Mouse (Mus musculus): Measurements from ENCODE around the gene Dctn5.
A peak's percentile ranks its signal among the peaks of the same experiment; 100 is the strongest.
"Not testable (repeated sequence)": the region's sequence is repeated elsewhere in the genome, so short reads cannot be mapped to it uniquely, and the experiment has no call there.

The Dctn5 gene

DNA sequence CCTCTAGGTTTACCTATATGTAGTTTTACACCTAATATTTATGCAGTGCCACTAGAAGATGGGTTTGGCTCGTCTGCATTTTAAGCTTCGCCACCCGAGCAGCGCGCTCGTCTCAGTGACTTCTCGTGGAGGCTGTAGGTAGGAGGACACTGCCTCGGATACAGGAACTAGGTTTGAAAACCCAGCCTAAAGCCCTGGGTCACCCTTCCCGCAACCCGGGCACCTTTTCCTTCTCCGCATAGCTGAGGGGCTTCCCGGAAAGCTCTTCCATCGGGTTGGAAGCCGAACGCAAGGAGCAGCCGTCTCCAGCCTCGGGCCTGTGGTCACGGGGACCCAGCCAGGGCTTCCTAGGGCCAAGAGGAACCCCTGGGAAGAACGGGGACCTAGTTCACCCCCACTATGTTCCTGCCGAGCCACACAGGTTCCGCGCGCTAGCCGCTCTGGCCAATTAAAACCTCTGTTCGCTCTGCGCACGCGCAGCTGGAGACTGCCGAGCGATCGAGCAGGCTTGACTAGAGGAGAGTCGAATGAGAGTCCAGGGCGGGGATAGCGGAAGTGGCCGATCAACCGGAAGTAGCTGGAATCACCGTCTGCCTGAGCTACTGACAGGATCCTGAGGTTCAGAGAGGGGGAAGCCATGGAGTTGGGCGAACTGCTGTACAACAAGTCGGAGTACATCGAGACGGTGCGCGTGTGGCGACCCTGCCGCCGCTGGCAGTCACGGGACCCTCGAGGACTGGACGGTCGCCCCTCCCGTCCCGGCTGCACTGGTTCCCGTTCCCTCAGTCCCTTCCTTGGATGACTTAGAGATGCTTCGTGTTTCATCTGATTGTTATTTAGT, at the start of gene Dctn5, which contains the start of gene Palb2:
Gene Dctn5, plus strand, starts transcription at position 545 of the 841 bp plus-strand sequence.
Gene Palb2, minus strand, starts transcription at position 489 of the 841 bp plus-strand sequence.
- peak; percentile 95 to 97 for DNase-seq (ENCODE audit: low spot score in 2 of 2)

- DNase-seq (ENCODE audit: low spot score in 2 of 2), result no peak
These were observed 45.5 kb upstream of the Dctn5 start for GRCm38 (mm10) chr7:122087195-122087982.

GRCm38 (mm10) chr7:122094564-122095330, 38.1 kb upstream of the Dctn5 start:
- no peak for DNase-seq (ENCODE audit: low spot score in 2 of 2)

- DNase-seq (ENCODE audit: low spot score in 2 of 2), result no peak
These were observed 34.8 kb upstream of the Dctn5 start for GRCm38 (mm10) chr7:122098009-122098408.

GRCm38 (mm10) chr7:122099222-122099621, 33.6 kb upstream of the Dctn5 start:
- DNase-seq (ENCODE audit: low spot score in 2 of 2), result no peak

GRCm38 (mm10) chr7:122101014-122101746, 31.7 kb upstream of the Dctn5 start:
- not testable (repeated sequence) for DNase-seq (ENCODE audit: low spot score in 2 of 2)

DNA sequence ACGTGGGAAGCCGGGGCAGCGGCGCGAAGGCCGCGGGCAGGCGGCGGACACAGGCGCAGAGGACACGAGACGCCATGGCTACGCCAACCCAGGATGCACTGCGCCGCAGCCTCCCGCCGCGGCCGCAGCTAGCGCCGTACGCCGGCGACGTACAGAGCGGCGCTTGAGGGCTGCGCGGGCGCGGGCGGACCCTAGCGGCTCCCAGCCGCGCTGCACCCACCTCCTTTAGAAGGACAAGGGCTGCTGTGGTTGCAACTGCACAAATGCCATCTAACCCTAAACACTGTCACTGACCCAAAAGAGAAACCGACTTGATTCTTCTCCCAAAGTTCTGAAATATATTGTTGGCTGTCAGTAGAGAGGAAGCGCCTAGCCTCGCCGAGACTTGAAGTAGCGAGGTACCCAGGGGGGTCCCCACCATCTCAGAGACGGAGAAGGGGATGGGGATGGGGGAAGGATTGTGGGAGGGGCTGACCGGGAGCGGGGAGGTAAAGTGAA, 31.0 kb upstream of the Dctn5 start, which contains the start of gene Ndufab1:
Gene Ndufab1, minus strand, starts transcription at position 140 of the 498 bp plus-strand sequence.
- peak; percentile 70 to 81 for DNase-seq (ENCODE audit: low spot score in 2 of 2)

DNA sequence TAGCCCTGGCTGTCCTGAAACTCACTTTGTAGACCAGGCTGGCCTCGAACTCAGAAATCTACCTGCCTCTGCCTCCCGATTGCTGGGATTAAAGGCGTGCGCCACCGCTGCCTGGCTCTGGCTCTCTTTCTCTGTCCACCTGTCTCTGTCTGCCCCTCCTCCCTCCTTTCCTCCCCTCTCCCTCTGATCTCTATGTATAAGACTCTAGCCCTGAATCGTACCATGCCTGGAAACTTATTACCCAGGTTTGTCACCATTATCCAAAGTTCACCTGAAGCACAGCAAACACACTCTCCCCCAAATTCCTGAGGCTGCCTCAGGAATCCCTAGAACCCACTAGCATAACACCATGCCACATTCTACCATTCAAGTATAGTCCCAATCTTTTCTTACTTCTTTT, 24.6 kb upstream of the Dctn5 start:
- no peak for DNase-seq (ENCODE audit: low spot score in 2 of 2)

DNA sequence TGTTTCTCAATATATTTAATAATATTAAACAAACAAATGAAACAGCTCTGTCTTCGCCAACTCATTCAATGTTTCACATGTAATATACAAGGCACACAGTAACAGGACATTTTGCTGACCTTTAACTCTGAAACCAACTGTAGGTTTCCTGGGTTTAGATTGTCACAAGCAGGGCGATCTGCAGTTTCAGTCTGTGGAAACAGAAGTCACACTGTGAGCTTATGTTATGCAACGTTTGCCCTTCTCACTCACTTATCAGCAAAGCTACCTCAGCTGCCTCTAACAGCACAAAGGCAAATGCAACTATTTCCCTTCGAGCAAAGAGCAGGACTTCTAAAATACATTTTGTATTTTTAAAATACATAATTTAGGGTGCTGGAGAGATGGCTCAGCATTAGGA, 9.3 kb upstream of the Dctn5 start:
- no peak for DNase-seq (ENCODE audit: low spot score in 2 of 2)

DNA sequence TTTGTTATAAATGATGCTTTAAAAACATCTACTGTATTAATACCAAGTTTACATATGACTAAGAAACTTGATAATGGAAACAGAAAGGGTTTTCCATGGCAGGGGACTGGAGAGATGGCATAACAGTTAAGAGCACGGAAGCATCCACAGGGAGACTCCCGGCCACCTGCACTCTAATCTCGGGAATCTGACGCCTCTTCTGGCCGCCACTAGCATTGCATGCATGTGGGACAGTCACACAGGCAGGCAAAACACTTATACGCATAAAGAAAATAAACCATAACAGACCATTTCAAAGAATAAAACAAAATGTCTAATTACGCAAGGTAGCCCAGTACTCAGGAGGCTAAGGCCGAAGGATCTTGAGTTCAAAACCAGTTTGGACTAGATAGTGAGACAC, 7.2 kb upstream of the Dctn5 start:
- no peak for DNase-seq (ENCODE audit: low spot score in 2 of 2)

DNA sequence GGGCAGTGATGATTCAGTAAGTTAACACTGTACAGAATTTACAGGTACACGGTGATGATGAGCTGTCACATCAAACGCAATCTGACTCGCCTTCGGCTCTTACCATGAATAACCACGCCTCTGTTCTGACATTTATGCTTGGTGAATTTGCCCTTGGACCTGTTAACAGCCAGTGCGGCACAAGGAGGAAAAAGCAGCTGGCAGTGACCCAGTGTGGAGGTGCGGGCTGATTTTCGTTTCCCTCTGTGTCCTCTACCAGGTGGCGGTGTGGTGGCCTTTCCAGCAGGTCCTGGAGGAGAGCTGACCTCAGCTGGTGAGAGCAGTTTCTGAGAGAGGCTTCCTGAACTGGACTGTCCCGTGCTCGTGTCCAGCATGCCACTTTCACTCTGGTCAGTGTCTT, 5.9 kb upstream of the Dctn5 start:
- no peak for DNase-seq (ENCODE audit: low spot score in 2 of 2)

- DNase-seq (ENCODE audit: low spot score in 2 of 2), result no peak
These were observed 1.0 kb upstream of the Dctn5 start for GRCm38 (mm10) chr7:122131834-122132233.

- no peak for DNase-seq (ENCODE audit: low spot score in 2 of 2)
These were observed 441 bp downstream of the Dctn5 start for GRCm38 (mm10) chr7:122133338-122133625.

- no peak for DNase-seq (ENCODE audit: low spot score in 2 of 2)
These were observed 2.2 kb downstream of the Dctn5 start for GRCm38 (mm10) chr7:122135070-122135469.

GRCm38 (mm10) chr7:122137071-122137470, 4.2 kb downstream of the Dctn5 start:
- DNase-seq (ENCODE audit: low spot score in 2 of 2), result no peak

DNA sequence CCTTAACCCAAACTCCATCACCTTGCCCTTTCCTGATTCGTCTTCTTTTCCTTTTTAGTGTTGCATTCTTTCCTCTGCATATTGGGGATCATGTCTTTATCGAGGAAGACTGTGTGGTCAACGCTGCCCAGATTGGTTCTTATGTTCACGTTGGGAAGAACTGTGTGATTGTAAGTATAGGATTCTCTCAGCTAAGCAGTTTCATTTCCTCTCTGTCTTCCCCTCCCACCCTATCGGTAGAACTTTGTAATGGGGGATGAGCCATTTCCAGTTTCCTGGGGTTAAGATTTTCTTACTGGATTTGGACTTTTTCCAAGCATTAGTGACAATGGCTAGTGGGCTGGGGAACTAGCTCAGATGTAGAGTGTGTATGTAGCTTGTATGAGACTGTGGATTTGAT, 5.3 kb downstream of the Dctn5 start:
- DNase-seq (ENCODE audit: low spot score in 2 of 2), result no peak

- DNase-seq (ENCODE audit: low spot score in 2 of 2), result no peak
These were observed 8.2 kb downstream of the Dctn5 start for GRCm38 (mm10) chr7:122140991-122141390.

DNA sequence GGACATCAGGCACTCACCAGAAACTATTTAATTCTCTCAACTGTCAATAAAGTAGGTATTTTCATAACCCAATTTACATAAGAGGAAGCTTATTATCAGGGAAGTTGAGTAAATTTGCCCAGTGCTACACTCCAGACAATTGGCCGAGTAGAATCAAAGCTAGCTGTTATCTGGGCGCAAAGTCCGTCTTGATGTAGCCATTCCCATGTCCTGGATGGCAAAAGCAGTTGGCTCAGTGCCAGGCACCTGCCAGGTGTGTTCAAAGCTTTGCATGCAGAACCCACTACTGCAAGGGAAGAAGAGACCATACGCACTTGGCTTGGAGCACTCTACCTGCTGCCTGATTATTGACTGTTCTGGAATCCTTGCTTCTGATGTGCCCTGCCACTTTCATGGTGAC, 19.6 kb downstream of the Dctn5 start:
- no peak for DNase-seq (ENCODE audit: low spot score in 2 of 2)

- DNase-seq (ENCODE audit: low spot score in 2 of 2), result no peak
These were observed 25.6 kb downstream of the Dctn5 start for GRCm38 (mm10) chr7:122158488-122158887.

GRCm38 (mm10) chr7:122158915-122159902, 26.4 kb downstream of the Dctn5 start, which contains the start of gene Plk1:
TSS of gene Plk1 (plus strand) at chr7:122159439.
- peak; percentile 54 to 64 for DNase-seq (ENCODE audit: low spot score in 2 of 2)

All from frontal cortex, postnatal 25 days (tissue).